Mouse (Mus musculus) skeletal muscle tissue, adult 2 months (tissue): Measurements from ENCODE around the gene Wasf2.
A peak's percentile ranks its signal among the peaks of the same experiment; 100 is the strongest.

ENCODE experiments used
- DNase-seq: peaks from one replicate; pipeline ENCODE4 v3.0.0-alpha.2; 2012; ENCODE audit warnings: low read depth, low spot score

Wasf2 gene

DNA sequence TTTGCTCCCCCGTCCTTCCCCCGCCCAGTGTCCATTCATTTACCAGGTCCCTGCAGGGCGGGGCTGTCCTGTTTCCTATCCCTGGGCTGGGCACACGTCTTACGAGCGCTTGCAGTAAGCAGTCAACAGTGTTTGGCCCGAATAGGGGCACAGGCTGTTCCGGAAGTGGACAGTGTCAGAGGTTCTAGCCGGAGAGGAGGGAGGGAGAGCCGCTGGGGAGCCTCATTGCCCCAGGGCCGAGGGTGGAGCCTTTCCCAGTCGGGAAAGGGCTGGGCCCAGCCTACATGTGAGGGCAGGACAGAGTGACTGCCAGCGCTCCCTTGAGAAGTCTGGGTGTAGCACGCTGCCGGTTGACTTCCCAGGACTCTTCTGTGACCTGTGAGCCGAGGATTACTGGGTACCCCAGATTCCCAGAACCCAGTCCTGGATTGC, 110.2 kb downstream of the Wasf2 start, which contains the start of gene Map3k6:
Gene Map3k6 (plus strand): TSS at position 329 of the 432 bp plus-strand sequence.
- DNase-seq = peak; percentile 92

DNA sequence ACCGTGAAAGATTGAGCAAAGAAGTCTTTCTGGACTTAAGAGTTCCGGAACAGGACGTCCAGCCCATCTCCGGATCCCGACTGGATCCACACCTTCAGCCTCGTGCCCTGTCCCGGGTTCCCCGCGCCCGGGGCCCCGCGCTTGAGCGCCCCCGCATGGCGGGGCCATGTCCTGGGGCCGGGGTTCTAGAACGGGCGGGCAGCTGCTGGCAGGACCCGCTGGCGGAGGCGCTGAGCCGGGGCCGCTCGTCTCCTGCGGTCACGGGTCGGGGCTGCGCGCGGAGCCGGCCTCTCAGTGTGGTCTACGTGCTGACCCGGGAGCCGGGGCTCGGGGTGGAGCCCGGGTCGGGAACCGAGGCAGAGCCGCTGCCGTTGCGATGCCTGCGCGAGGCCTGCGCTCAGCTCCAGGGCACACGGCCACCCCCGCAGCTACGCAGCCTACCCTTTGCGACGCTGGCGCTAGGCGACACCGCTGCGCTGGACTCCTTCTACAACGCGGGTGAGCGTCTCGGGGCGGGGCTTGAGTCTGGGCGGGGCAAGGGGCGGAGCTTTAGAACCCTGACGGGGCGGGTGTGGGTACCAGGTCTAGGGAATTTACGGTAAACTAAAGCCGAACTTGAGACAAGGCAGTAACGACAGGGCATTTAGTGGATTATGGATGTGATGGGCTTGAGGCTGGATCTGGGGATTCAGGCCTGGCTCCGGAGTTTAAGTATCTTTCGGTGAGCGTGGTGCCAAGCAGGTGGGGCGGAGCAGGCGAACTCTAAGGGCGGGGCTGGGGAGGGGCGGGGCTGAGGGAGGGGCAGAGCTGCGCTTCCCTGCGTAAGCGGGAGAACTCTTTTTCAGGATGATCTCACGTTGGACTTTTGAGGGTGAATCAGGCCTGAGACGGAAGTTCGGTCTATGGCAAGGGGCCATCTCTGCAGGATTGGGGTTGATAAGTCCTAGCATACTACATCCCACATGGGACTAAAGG, 110.9 kb downstream of the Wasf2 start:
- DNase-seq = peak; percentile 93

DNA sequence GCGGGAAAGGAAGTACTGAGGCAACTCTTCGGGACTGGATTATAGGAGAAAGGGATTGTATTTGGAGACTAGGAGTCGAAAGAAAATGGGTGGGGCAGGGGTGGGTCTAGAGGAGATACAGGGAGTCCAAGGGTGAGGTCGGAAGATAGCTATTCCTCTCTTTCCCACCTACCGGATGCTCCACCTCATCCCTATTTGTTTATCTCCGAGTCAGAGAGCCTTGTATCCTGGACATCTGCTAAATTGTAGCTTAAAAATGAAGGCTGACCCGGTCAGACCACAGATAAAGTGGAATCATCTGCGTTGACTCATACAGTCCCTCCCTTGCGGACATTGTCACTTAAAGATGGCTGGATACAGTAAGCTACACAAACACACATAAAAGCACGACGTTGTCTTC, 111.6 kb downstream of the Wasf2 start:
- no peak for DNase-seq

DNA sequence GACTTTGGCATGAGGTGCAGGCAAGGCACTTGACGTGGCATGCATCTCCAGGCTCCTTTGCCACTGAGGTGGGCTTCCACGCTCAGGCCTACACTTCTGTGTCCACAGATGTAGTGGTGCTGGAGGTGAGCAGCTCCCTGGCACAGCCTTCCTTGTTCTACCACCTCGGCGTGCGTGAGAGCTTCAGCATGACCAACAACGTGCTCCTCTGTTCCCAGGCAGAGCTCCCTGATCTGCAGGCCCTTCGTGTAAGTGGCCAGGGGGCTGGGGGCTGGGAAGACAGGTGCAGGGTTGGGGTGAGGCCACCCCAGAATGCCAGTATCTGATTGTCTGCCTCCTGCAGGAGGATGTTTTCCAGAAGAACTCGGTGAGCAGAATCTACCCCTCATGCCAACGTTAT, 112.4 kb downstream of the Wasf2 start:
- no peak for DNase-seq

DNA sequence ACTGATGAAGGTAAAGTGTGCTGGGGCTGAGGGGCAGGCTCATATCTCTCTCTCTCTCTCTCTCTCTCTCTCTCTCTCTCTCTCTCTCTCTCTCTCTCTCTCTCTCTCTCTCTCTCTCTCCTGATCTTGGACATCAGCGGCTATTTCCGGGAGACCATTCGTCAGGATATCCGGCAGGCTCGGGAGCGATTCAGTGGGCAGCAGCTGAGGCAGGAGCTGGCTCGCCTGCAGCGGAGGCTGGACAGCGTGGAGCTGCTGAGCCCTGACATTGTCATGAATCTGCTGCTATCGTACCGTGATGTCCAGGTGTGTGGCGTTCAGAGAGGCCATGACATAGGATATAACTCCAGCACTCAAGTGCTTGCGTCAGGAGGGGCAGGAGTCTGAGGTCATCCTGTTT, 113.2 kb downstream of the Wasf2 start:
- no peak for DNase-seq

GRCm38 (mm10) chr4:133244289-133244688, 114.0 kb downstream of the Wasf2 start:
- DNase-seq = no peak

DNA sequence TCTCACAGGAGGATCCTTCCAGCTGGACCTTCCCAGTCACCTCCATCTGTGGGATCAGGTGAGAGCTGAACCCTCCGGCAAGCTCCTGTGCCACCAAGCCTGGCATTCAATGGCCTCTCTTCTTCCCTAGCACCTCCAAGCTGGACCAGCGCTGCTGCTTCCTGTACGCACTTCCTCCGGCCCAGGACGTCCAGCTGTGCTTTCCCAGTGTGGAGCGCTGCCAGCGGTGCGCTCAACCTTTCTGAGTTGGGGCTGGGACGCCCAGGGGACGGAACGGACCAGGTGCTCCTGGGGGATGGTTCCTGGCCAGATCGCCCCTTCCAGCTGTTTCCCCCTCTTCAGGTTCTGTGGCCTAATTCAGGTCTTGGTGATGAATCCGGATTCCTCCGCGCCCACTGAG, 116.8 kb downstream of the Wasf2 start:
- DNase-seq = no peak

- no peak for DNase-seq
These were observed 117.6 kb downstream of the Wasf2 start for GRCm38 (mm10) chr4:133247806-133248449.
